15 mouse cellular contexts compared by ENCODE assay signal in genomic region chr2:4055481-4055880, GRCm38 (mm10).
"Had no signal": no experiment of that assay in that cellular context is flagged by ENCODE, and none has a peak within 500 bp of the region (broad histone marks: within the 10 kb centered on the region; RNA-seq: fewer than 3 reads in every experiment).

No protein-coding gene starts in this region.

- H3K27ac ChIP-seq: kidney, embryonic 15.5 days; limb, embryonic 10.5 days; limb, embryonic 13.5 days; liver, embryonic 12.5 days; liver, embryonic 15.5 days had no signal

- H3K4me3 ChIP-seq: kidney, embryonic 15.5 days; limb, embryonic 10.5 days; limb, embryonic 13.5 days; liver, embryonic 12.5 days; liver, embryonic 15.5 days had no signal

- H3K27me3 ChIP-seq: kidney, embryonic 15.5 days; limb, embryonic 13.5 days; liver, embryonic 12.5 days; liver, embryonic 15.5 days had no signal

- H3K9ac ChIP-seq: kidney, embryonic 15.5 days; limb, embryonic 13.5 days; liver, embryonic 12.5 days; liver, embryonic 15.5 days had no signal

- H3K4me1 ChIP-seq: kidney, embryonic 15.5 days; limb, embryonic 13.5 days; liver, embryonic 12.5 days; liver, embryonic 15.5 days had no signal

- DNase-seq: kidney, postnatal 10 days; kidney, postnatal 36 days; layer of hippocampus, postnatal 36 days; liver; lung, adult 2 months; lung, postnatal 14 days; lung, postnatal 4 days; midbrain, embryonic 14.5 days; thymus, adult 18-20 months; thymus, postnatal 36 days had no signal

- H3K36me3 ChIP-seq: kidney, embryonic 15.5 days; limb, embryonic 10.5 days; limb, embryonic 13.5 days; liver, embryonic 12.5 days; liver, embryonic 15.5 days had no signal

- ATAC-seq: liver, embryonic 12.5 days had no signal

- H3K9me3 ChIP-seq: kidney, embryonic 15.5 days; limb, embryonic 10.5 days; limb, embryonic 13.5 days; liver, embryonic 12.5 days; liver, embryonic 15.5 days had no signal
